Mouse (Mus musculus) CH12.LX (cell line): Measurements from ENCODE around the gene Adgrg1. TPM values are rescaled to one million over a fixed set of nuclear protein-coding genes. Genes with fewer than 3 reads are reported as not detected.

Source experiments
- DNase-seq: peaks from one replicate; pipeline ENCODE4 v3.0.0-alpha.2; 2013; ENCODE audit errors: extremely low read depth
- H3K27ac ChIP-seq: 2 replicates; pipeline ENCODE4 v1.5.1; 2012; ENCODE audit warnings: low read depth, mild to moderate bottlenecking, control low read depth, moderate library complexity; ENCODE audit not compliant: insufficient read depth
- H3K27me3 ChIP-seq: replicated peaks from 2 replicates; pipeline ENCODE3; 2012; ENCODE audit warnings: inconsistent platforms
- H3K36me3 ChIP-seq, 2 experiments: replicated peaks in 1 of 2; 2 replicates each; pipeline versions ENCODE3 to v1.6.1; 2012; ENCODE audit warnings: inconsistent platforms in 1 of 2, low read length in 1 of 2, mild to moderate bottlenecking in 1 of 2, mixed read lengths in 1 of 2, moderate library complexity in 1 of 2; ENCODE audit not compliant: control insufficient read depth in 1 of 2, insufficient read depth in 1 of 2
- H3K4me1 ChIP-seq, 2 experiments: 2 replicates each; pipeline ENCODE4 v1.6.1; 2012; ENCODE audit warnings: inconsistent platforms in 1 of 2, moderate library complexity in 1 of 2; ENCODE audit not compliant: insufficient read depth in 2 of 2, control insufficient read depth in 1 of 2
- H3K4me2 ChIP-seq: 2 replicates; pipeline ENCODE4 v1.6.1; 2012; ENCODE audit warnings: low read depth, mild to moderate bottlenecking, control low read depth; ENCODE audit not compliant: poor library complexity, insufficient read depth, severe bottlenecking
- H3K4me3 ChIP-seq, 3 experiments: fragments of 150-350 bp in 1 of 3; sonication (generic) in 1 of 3; replicated peaks in 1 of 3; 2 replicates each; pipeline versions ENCODE3 to v1.5.1; 2011 to 2012; ENCODE audit warnings: low read depth in 2 of 3, low read length in 2 of 3, mild to moderate bottlenecking in 2 of 3, moderate library complexity in 2 of 3, control low read depth in 1 of 3, improper control_type of control experiment in 1 of 3, inconsistent platforms in 1 of 3, mixed read lengths in 1 of 3; ENCODE audit not compliant: poor library complexity in 1 of 3
- H3K79me2 ChIP-seq: replicated peaks from 2 replicates; pipeline ENCODE4 v1.6.1; 2012; ENCODE audit warnings: mild to moderate bottlenecking, moderate library complexity; ENCODE audit not compliant: control insufficient read depth, poor library complexity, insufficient read depth, severe bottlenecking; ENCODE audit errors: extremely low read depth
- H3K9ac ChIP-seq: 2 replicates; pipeline ENCODE4 v1.6.1; 2012; ENCODE audit warnings: low read depth, mild to moderate bottlenecking, control low read depth, moderate library complexity; ENCODE audit not compliant: insufficient read depth
- H3K9me3 ChIP-seq: replicated peaks from 2 replicates; pipeline ENCODE3; 2012; ENCODE audit warnings: low read length, inconsistent platforms, mixed read lengths
- E2F4 ChIP-seq: IDR thresholded peaks from 2 replicates; pipeline ENCODE4 v1.6.1; 2011; ENCODE audit warnings: low read depth, low read length, improper control_type of control experiment; ENCODE audit not compliant: insufficient replicate concordance
- GABPA ChIP-seq: IDR thresholded peaks from 2 replicates; pipeline ENCODE4 v1.6.1; 2012; ENCODE audit warnings: low read depth, low read length, improper control_type of control experiment, inconsistent platforms; ENCODE audit not compliant: insufficient replicate concordance
- HCFC1 ChIP-seq: IDR thresholded peaks from 2 replicates; pipeline ENCODE4 v1.6.1; 2012; ENCODE audit warnings: low read depth, mild to moderate bottlenecking, inconsistent platforms, low read length, improper control_type of control experiment
- JUND ChIP-seq: conservative IDR thresholded peaks from 2 replicates; pipeline ENCODE4 v1.6.1; 2011; ENCODE audit warnings: low read depth, low read length, improper control_type of control experiment
- MAFK ChIP-seq: IDR thresholded peaks from 2 replicates; pipeline ENCODE4 v1.6.1; 2011; ENCODE audit warnings: low read length, improper control_type of control experiment; ENCODE audit not compliant: insufficient replicate concordance
- MAX ChIP-seq: IDR thresholded peaks from 2 replicates; pipeline ENCODE4 v1.6.1; 2011; ENCODE audit warnings: low read length, improper control_type of control experiment
- MAZ ChIP-seq: IDR thresholded peaks from 2 replicates; pipeline ENCODE4 v1.6.1; 2012; ENCODE audit warnings: low read depth, mild to moderate bottlenecking, inconsistent platforms, low read length, improper control_type of control experiment, moderate library complexity
- MEF2A ChIP-seq: IDR thresholded peaks from 2 replicates; pipeline ENCODE4 v1.6.1; 2014; ENCODE audit warnings: low read depth, mild to moderate bottlenecking, inconsistent platforms, low read length, improper control_type of control experiment, borderline replicate concordance
- MXI1 ChIP-seq: IDR thresholded peaks from 2 replicates; pipeline ENCODE4 v1.6.1; 2011; ENCODE audit warnings: mild to moderate bottlenecking, low read depth, low read length, improper control_type of control experiment
- NELFE ChIP-seq: IDR thresholded peaks from 2 replicates; pipeline ENCODE4 v1.6.1; 2011; ENCODE audit warnings: low read depth, low read length, improper control_type of control experiment
- PAX5 ChIP-seq: IDR thresholded peaks from 2 replicates; pipeline ENCODE4 v1.6.1; 2012; ENCODE audit warnings: low read length, inconsistent platforms, mixed read lengths
- RAD21 ChIP-seq: IDR thresholded peaks from 2 replicates; pipeline ENCODE4 v1.6.1; 2011; ENCODE audit warnings: low read depth, mild to moderate bottlenecking, low read length, improper control_type of control experiment, moderate library complexity
- RCOR1 ChIP-seq: conservative IDR thresholded peaks from 2 replicates; pipeline ENCODE4 v1.6.1; 2012; ENCODE audit warnings: low read depth, mild to moderate bottlenecking, inconsistent platforms, low read length, improper control_type of control experiment
- SMC3 ChIP-seq: IDR thresholded peaks from 2 replicates; pipeline ENCODE4 v1.6.1; 2011; ENCODE audit warnings: low read depth, low read length, improper control_type of control experiment
- TBP ChIP-seq: conservative IDR thresholded peaks from 2 replicates; pipeline ENCODE4 v1.6.1; 2011; ENCODE audit warnings: low read depth, low read length, improper control_type of control experiment
- USF1 ChIP-seq: IDR thresholded peaks from 2 replicates; pipeline ENCODE4 v1.6.1; 2014; ENCODE audit warnings: low read depth, mild to moderate bottlenecking, inconsistent platforms, low read length, improper control_type of control experiment
- dilution Hi-C: fragments of 300-500 bp; cut with MboI; formaldehyde crosslinking; loops from 2 replicates; pipeline ENCODE4 v1.14.3; 2020; ENCODE audit warnings: low sequenced_read_pairs; ENCODE audit not compliant: extremely low pct_unique_long_range_greater_than_20kb, extremely low pct_ligation_motif_present
- in situ Hi-C: fragments of 300-500 bp; cut with MboI; formaldehyde crosslinking; loops from 3 replicates; pipeline ENCODE4 v1.14.3; 2019; ENCODE audit warnings: low sequenced_read_pairs, low pct_ligation_motif_present, low pct_unique_long_range_greater_than_20kb, mixed read lengths
- polyA plus RNA-seq: library from polyadenylated mRNA; unstranded; fragments of >175 nt; gene quantifications from 2 replicates; pipeline ENCODE4 v1.2.1, GENCODE M21; 2012; ENCODE audit warnings: low read depth; ENCODE audit not compliant: insufficient read length
- total RNA-seq, 2 experiments: library from RNA; depleted of rRNA; stranded (reverse); fragments of 300-350 nt in 1 of 2; fragments of >200 nt in 1 of 2; gene quantifications; 2 replicates each; pipeline ENCODE4 v1.2.3; 2012 to 2014

Adgrg1 gene
- total and polyA plus RNA-seq, 3 experiments = 0.42 to 2.5 (median 1.2) TPM

DNA sequence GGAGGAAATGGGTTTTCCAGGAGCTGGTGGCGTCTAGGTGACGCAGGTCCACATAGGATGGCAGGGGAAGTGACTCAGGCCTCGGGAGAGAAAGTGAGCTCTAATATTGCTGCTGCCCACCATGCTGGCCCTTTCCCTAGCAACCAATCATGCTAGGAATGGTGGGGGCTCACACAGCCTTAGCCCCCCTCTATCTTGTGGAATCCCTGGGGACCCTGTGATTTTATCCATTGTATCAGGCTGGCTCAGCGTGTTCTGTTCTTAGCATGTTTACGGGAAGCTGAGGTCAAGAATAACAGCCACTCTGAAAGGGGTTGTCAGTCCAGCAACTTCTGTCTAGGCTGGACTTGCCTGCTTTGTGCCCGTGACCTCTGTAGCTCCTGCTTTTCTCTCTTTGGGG is 24.5 kb downstream of the Adgrg1 start:
- peaks cover 32% of the 10 kb centered on the region for H3K27me3 ChIP-seq
- no peak overlapping the region for H3K27ac ChIP-seq
- dilution Hi-C loops = no loop called here

DNA sequence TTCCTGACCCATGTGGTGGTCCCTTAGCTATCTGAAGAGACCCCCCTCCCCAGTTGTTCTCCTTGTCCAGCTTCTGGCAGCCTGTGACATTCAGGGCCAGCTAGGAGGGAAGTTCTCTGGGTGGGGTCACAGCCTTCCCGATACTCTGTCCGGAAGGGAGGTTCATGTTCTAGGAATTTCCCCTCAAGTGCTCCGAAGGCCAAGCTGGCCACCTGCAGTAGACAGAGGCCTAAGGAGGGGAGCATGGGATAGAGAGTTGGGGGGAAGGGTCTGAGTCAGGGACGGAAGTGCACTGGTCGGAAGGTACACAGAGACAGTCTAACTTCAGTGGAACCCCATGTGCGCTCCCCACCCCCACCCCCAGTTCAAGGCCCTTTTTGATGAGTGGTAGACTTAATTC is 25.4 kb downstream of the Adgrg1 start:
- Histone ChIP-seq H3K9ac (no peak overlapping the region), H3K27ac (no peak overlapping the region), H3K4me2 (no peak overlapping the region), H3K79me2 (no peaks in the 10 kb centered on the region), H3K27me3 (peaks cover 23% of the 10 kb centered on the region), H3K36me3 (no peaks in the 10 kb centered on the region), H3K4me1 (peaks cover 9 to 33% of the 10 kb centered on the region in 2 experiments), H3K9me3 (no peaks in the 10 kb centered on the region), H3K4me3 (no peak overlapping the region)
- in situ Hi-C loops (loop anchor here (5.0 kb wide), 2 partner anchors 38 to 58 kb away; no protein-coding TSS in a partner anchor), dilution Hi-C loops (no loop called here)
- DNase-seq = no peak
- TF ChIP-seq RCOR1 (no peak), HCFC1 (no peak), USF1 (no peak), JUND (no peak), TBP (no peak)

More for the DNA sequence above, 24.5 kb downstream of the Adgrg1 start:
- Histone ChIP-seq H3K9me3 (no peaks in the 10 kb centered on the region), H3K4me2 (no peak overlapping the region), H3K4me3 (no peak overlapping the region), H3K9ac (no peak overlapping the region), H3K4me1 (peaks cover 9 to 33% of the 10 kb centered on the region in 2 experiments), H3K79me2 (no peaks in the 10 kb centered on the region), H3K36me3 (no peaks in the 10 kb centered on the region)
- no peak for DNase-seq
- TF ChIP-seq NELFE (no peak), MAZ (no peak), GABPA (no peak), SMC3 (no peak), PAX5 (no peak), RAD21 (no peak), MXI1 (no peak), MAX (no peak), MAFK (no peak), MEF2A (no peak)
- in situ Hi-C loops = loop anchor here (5.0 kb wide), 1 partner anchor 37 kb away; no protein-coding TSS in a partner anchor

DNA sequence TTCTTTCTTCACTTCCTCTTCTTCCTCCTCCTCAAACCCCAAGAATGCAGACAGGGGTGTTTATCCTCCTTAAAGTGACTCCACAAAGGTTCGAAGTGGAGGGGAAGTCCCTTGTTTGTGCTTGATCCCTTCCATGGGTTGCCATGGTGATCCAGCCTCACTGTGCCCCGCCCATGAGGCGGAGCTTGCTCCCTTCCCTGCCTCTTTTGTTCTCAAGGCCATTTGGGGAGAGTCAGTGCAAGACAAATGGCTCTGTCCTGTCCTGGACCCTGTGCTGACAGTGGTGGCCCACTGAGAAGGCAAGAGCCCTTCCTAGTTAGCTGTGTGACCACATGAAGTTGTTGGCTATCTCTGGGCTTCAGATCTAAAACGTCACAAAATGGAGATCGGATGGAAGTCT is 26.1 kb downstream of the Adgrg1 start:
- DNase-seq = peak; percentile 88
- H3K4me3 ChIP-seq = no peak overlapping the region
- no peaks in the 10 kb centered on the region for H3K9me3 ChIP-seq
- peaks cover 19% of the 10 kb centered on the region for H3K27me3 ChIP-seq
- no peaks in the 10 kb centered on the region for H3K36me3 ChIP-seq
- H3K9ac ChIP-seq = no peak overlapping the region
- peaks cover 9 to 28% of the 10 kb centered on the region in 2 experiments for H3K4me1 ChIP-seq
- dilution Hi-C loops = no loop called here
- in situ Hi-C loops = loop anchor here (5.0 kb wide), 1 partner anchor 58 kb away; no protein-coding TSS in a partner anchor
- H3K4me2 ChIP-seq = 0 out of 2 replicates have a peak overlapping the region, but pooled peaks have one; percentile 19
- no peak overlapping the region for H3K27ac ChIP-seq
- TF ChIP-seq MXI1 (0 out of 2 replicates have a peak, but pooled peaks have one; percentile 35), E2F4 (no peak)
- H3K79me2 ChIP-seq = no peaks in the 10 kb centered on the region
